Mouse (Mus musculus) kidney, embryonic 15.5 days (tissue): ENCODE data around the gene Plppr5. TPM values are rescaled to one million over a fixed set of nuclear protein-coding genes. Genes with fewer than 3 reads are reported as not detected.

Source experiments
- ATAC-seq: fragments of 200-750 bp; cut with Nextera tagmentation; replicated peaks from 2 replicates; pipeline ENCODE4 v1.8.0; 2017; ENCODE audit warnings: moderate TSS enrichment; ENCODE audit not compliant: low FRiP score
- H3K27ac ChIP-seq: fragments of 300-500 bp; sonication (generic); 2 replicates; pipeline ENCODE4 v1.5.1; 2015; ENCODE audit warnings: mild to moderate bottlenecking, inconsistent platforms
- H3K27me3 ChIP-seq: fragments of 300-500 bp; sonication (generic); 2 replicates; pipeline ENCODE4 v1.6.1; 2015; ENCODE audit warnings: inconsistent platforms
- H3K36me3 ChIP-seq: fragments of 300-500 bp; sonication (generic); 2 replicates; pipeline ENCODE4 v1.6.1; 2015; ENCODE audit warnings: inconsistent platforms
- H3K4me1 ChIP-seq: fragments of 300-500 bp; sonication (generic); 2 replicates; pipeline ENCODE4 v1.6.1; 2015; ENCODE audit warnings: inconsistent platforms
- H3K4me2 ChIP-seq: fragments of 300-500 bp; sonication (generic); 2 replicates; pipeline ENCODE4 v1.6.1; 2015; ENCODE audit warnings: moderate library complexity, mild to moderate bottlenecking, inconsistent platforms
- H3K4me3 ChIP-seq: fragments of 300-500 bp; sonication (generic); replicated peaks from 2 replicates; pipeline ENCODE4 v1.5.1; 2015; ENCODE audit warnings: mild to moderate bottlenecking, inconsistent platforms
- H3K9ac ChIP-seq: fragments of 300-500 bp; sonication (generic); 2 replicates; pipeline ENCODE4 v1.6.1; 2015; ENCODE audit warnings: mild to moderate bottlenecking, inconsistent platforms
- H3K9me3 ChIP-seq: fragments of 300-500 bp; sonication (generic); replicated peaks from 2 replicates; pipeline ENCODE4 v1.6.1; 2016; ENCODE audit warnings: inconsistent platforms
- WGBS: fragments of 180-500 bp; shearing (Covaris S2); methylation state at CpG from one replicate; pipeline ENCODE4 v1.1.7; 2015; ENCODE audit warnings: mixed read lengths; 5-methylcytosine and 5-hydroxymethylcytosine counted together
- polyA plus RNA-seq: library from polyadenylated mRNA; unstranded; fragments of >200 nt; fragmentation: Nextera tagmentation; extraction: Ambion mirVana; gene quantifications from 2 replicates; pipeline ENCODE4 v1.2.1, GENCODE M21; 2015

The Plppr5 gene
- 0.27 and 0.28 TPM in 2 replicates for polyA plus RNA-seq

DNA sequence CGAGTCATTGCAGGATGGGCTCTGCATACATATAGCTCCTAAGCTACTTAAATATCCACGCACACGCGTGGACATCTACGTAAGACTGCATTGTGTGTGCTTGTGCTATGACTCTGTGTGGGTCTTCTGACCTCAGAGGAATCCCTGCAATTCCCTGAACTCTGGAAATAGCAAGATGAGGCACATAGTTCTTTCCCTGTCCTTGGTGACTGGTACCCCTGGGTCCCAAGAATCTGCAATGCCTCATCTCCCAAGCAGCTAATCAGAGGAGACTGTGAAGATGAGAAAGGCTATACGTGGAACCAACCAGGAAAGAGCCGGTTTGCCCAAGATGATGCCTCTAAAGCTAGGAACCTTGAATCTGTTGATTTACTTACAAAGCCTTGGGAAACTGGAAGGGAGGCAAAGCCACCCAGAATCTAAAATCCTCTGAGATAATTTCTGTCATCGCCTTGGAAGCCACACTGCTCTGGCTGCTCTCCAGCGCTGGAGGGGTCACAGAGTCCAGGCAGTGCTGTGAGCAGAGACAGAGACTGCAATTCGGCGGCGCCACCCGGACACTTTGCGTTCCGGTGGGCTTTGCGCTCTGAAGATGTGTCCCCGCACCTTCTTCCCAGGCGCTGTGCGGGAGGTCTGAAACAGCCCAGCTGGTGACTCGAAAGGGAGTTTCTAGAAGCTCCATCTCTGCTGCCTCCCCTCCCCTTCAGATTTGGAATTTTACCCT is at the start of gene Plppr5:
TSS of gene Plppr5 (plus strand) at position 308 of the 724 bp plus-strand sequence.
- peak; percentile 47; the same call in 1 of the 2 replicates for ATAC-seq
- Histone ChIP-seq H3K4me3 (peak within 1 kb of the TSS; percentile 49), H3K9me3 (no peaks in the 10 kb centered on the region), H3K9ac (peak within 1 kb of the TSS; percentile 4; the same call in 1 of the 2 replicates), H3K36me3 (no peaks in the 10 kb centered on the region), H3K4me2 (peak within 1 kb of the TSS; percentile 97), H3K27ac (no peak within 1 kb of the TSS), H3K27me3 (peaks cover 51% of the 10 kb centered on the region), H3K4me1 (peaks cover 12% of the 10 kb centered on the region)
- 23% methylated on average over 20 of the region's 20 CpGs for WGBS

DNA sequence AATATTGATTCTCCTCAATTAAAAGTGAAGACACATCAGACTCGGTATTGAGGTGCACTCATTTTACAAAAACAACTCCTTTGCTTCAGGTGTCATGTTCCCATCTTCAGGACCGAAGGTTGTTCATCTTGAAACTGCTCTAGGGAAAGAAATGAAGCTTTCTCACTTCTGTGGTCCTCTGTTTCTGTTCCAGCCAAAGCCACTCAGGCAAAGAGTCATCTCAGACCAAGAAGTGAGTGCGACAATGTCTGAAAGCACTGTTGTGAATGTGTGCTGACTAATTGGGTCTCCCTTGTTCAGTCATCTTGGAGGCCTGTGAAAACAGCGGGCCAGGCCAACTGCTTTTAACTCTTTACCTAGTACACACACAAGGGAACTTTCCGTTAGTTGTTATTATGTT is 24.7 kb upstream of the Plppr5 start:
- 77% methylated on average over 5 of the region's 5 CpGs for WGBS
- Histone ChIP-seq H3K9ac (no peak overlapping the region), H3K4me1 (no peaks in the 10 kb centered on the region), H3K36me3 (no peaks in the 10 kb centered on the region), H3K27ac (no peak overlapping the region), H3K4me3 (no peak overlapping the region), H3K9me3 (no peaks in the 10 kb centered on the region), H3K27me3 (no peaks in the 10 kb centered on the region), H3K4me2 (no peak overlapping the region)
- no peak for ATAC-seq

DNA sequence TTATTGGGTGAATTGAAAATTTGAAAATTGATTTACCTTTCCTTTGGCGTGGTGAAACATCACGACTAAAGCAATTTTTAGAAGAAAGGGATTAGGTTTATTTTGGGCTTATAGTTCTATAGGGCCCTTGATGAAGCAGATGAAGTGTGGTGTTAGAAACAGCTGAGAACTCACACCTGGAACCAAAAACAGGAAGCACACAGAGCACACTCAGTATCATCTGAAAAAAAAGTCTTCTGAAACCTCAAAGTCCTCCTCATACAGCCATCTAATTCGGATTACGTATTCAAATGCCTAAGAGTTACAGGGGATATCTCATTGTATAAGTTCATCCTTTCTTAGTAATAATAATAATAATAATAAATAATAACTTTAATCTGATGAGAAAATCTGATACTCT is 24.1 kb upstream of the Plppr5 start:
- ATAC-seq = no peak
- H3K4me3 ChIP-seq = no peak overlapping the region
- 91% methylated on average over 4 of the region's 4 CpGs for WGBS
- no peaks in the 10 kb centered on the region for H3K27me3 ChIP-seq
- H3K9ac ChIP-seq = no peak overlapping the region
- H3K4me1 ChIP-seq = no peaks in the 10 kb centered on the region
- no peak overlapping the region for H3K4me2 ChIP-seq
- H3K36me3 ChIP-seq = no peaks in the 10 kb centered on the region
- no peak overlapping the region for H3K27ac ChIP-seq
- no peaks in the 10 kb centered on the region for H3K9me3 ChIP-seq

DNA sequence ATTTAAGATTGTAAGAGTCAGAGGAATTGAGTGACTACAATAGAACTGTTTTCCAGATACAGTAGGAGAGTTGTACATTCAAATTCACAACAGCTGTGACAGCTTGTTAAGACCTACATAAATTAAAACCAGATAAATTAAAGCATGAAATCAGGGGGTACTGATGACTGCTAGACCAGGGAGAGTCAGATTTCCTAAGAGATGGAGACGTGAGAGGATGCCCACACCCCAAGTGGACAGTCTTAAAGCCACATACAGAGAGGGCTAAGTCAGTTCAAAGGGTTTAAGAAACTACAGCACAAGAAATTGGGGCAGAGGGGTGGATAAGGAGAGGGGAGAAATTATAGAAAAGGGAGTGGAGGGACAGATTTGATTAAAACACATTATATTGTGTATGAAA is 17.7 kb upstream of the Plppr5 start:
- Histone ChIP-seq H3K27me3 (no peaks in the 10 kb centered on the region), H3K27ac (no peak overlapping the region), H3K4me1 (no peaks in the 10 kb centered on the region), H3K36me3 (no peaks in the 10 kb centered on the region), H3K4me3 (no peak overlapping the region), H3K9ac (no peak overlapping the region), H3K4me2 (no peak overlapping the region), H3K9me3 (no peaks in the 10 kb centered on the region)
- WGBS = 26% methylated on average over 1 of the region's 1 CpGs
- no peak; the same call in 1 of the 2 replicates for ATAC-seq

DNA sequence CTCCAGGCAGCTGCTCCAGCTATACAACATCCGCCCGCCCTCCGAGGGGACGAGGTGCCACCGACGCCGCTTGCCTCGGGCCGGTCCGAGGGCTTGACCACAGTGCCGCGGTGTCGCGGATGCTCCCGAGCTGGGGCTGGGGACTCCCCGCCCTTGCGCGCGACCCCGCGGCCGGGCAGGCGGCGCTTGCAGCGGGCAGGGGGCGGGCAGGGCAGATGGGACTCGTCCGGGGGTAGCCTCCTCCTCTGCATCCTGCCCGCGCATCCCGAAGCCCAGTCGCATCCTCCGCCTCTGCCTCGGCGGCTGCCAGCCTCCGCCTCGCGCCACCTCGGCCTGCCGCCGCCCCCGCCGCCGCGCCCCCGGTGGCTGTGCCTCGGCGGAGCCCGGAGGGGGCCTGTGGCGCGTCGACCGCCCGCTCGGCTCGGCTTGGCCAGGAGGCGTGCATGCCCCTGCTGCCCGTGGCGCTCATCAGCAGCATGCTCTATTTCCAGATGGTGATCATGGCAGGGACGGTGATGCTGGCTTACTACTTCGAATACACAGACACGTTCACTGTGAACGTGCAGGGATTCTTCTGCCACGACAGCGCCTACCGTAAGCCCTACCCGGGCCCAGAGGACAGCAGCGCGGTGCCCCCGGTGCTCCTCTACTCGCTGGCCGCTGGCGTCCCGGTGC is 754 bp downstream of the Plppr5 start:
- Histone ChIP-seq H3K4me1 (peaks cover 12% of the 10 kb centered on the region), H3K36me3 (no peaks in the 10 kb centered on the region), H3K27me3 (peaks cover 51% of the 10 kb centered on the region), H3K4me3 (peak overlapping the region; percentile 49), H3K9ac (peak overlapping the region; percentile 4; the same call in 1 of the 2 replicates), H3K27ac (no peak overlapping the region), H3K4me2 (peak overlapping the region; percentile 97), H3K9me3 (no peaks in the 10 kb centered on the region)
- under 1% methylated on average over 67 of the region's 74 CpGs for WGBS
- ATAC-seq = peak; percentile 83

DNA sequence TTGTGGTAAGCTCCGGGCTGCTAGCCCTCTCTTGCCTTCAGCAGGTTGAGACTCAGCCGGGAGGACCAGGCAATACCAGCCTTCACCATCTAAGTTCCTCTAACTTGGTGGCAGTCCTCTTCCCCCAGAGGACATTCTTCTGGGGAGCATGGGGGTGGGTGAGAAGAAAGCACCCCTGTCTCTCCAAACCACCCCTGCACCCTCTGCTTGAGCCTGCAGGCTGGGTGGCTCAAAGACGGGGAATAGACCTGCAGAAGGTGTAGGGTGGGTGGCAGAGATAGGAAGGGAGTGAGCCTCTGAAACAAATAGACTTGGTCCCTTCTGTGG is 1.3 kb downstream of the Plppr5 start:
- 0 out of 2 replicates have a peak overlapping the region, but pooled peaks have one; percentile 4 for H3K9ac ChIP-seq
- peak overlapping the region; percentile 97 for H3K4me2 ChIP-seq

DNA sequence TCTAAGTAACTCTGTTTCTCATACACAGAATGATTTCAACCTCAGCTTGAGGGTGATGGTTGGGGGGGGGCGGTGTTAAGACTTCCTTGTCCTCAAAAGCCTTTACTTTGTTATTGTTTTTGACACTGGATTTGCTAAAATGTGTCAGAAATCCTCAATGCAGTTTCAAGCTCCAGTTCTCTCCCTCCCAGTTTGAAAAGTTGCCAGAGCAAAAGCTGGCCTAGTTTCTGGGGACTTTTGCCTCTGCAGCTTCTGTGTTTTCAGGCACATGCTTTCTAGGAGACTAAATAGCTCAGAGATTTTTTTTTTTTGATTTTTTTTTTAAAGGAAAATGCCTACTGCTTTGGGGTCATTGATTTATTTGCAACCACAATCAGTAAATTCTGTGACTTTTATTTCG is 2.7 kb downstream of the Plppr5 start:
- no peak overlapping the region for H3K4me3 ChIP-seq
- no peak overlapping the region for H3K4me2 ChIP-seq
- H3K9ac ChIP-seq = no peak overlapping the region
- H3K9me3 ChIP-seq = no peaks in the 10 kb centered on the region
- H3K36me3 ChIP-seq = no peaks in the 10 kb centered on the region
- no peak for ATAC-seq
- peaks cover 51% of the 10 kb centered on the region for H3K27me3 ChIP-seq
- WGBS = 91% methylated on average over 2 of the region's 2 CpGs
- no peak overlapping the region for H3K27ac ChIP-seq
- H3K4me1 ChIP-seq = peaks cover 12% of the 10 kb centered on the region

More for the DNA sequence above, 1.3 kb downstream of the Plppr5 start:
- H3K27me3 ChIP-seq = peaks cover 51% of the 10 kb centered on the region
- no peaks in the 10 kb centered on the region for H3K36me3 ChIP-seq
- no peak overlapping the region for H3K27ac ChIP-seq
- no peaks in the 10 kb centered on the region for H3K9me3 ChIP-seq
- 15% methylated on average over 3 of the region's 3 CpGs for WGBS
- H3K4me3 ChIP-seq = peak overlapping the region; percentile 49
- H3K4me1 ChIP-seq = peaks cover 12% of the 10 kb centered on the region
- ATAC-seq = 0 out of 2 replicates have a peak, but pooled peaks have one; percentile 2

DNA sequence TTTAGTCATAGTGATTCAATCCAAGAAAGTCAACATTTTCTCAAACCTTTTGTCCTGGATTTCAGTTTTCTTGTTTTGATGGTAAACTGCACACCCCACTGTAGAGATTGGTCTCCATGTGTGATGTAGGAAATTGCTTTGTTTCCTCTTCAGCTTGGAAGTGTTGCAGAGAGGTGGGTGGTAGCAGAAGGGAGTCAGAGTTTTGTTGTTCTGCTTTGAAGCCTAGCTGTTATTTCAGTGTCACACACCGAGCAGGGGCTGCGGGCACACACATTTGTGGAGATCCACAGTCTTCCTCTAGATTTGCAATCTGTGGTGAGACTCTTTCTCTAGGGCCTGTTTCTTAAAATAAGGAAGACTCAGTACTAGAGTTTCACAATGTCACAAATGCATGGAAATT is 8.0 kb downstream of the Plppr5 start:
- ATAC-seq = no peak
- Histone ChIP-seq H3K27ac (no peak overlapping the region), H3K4me1 (no peaks in the 10 kb centered on the region), H3K4me2 (no peak overlapping the region), H3K9me3 (no peaks in the 10 kb centered on the region), H3K36me3 (no peaks in the 10 kb centered on the region), H3K9ac (no peak overlapping the region), H3K27me3 (peaks cover 7% of the 10 kb centered on the region; the same call in 1 of the 2 replicates), H3K4me3 (no peak overlapping the region)
- WGBS = 70% methylated on average over 2 of the region's 2 CpGs

DNA sequence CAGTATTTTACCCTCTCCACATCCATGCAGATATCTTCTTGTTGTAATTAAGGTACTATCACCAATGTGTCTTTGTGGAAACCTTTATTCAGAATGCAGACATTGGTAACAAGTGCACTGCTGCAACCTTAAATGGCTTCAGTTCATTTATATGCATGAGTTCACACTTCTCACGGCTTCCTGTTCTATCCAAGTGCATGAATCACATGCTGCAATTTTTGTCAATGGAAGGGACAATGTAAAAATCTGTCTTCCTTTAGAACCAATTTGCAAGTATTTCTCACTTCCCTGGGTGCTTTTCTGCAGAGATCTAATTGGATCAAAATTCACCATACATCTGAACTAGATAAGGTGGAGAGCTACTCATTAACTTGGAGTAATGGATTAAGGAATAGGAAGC is 27.8 kb downstream of the Plppr5 start:
- ATAC-seq = no peak
- Histone ChIP-seq H3K36me3 (no peaks in the 10 kb centered on the region), H3K4me3 (no peak overlapping the region), H3K4me2 (no peak overlapping the region), H3K9ac (no peak overlapping the region), H3K9me3 (no peaks in the 10 kb centered on the region), H3K27me3 (no peaks in the 10 kb centered on the region), H3K4me1 (no peaks in the 10 kb centered on the region), H3K27ac (no peak overlapping the region)
- 62% methylated on average over 1 of the region's 1 CpGs for WGBS

DNA sequence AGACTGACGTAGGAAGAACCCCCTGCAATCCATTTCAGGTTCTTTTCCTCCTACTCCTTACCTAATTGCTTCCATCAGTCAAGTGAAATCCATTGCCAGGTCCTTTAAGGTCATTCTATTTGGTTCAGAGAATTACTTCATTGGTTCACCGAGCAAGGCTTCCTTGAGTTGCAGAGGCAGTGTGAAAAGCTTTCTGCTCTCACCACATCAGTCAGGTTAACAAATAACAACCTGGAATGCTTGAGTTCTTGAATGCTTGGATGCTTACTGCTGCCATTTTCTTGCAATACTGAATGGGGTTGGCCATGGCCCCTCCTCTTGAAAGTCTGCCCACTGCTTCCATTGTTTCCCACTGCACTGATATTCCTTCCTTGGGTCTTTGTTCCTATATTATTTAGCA is 28.8 kb downstream of the Plppr5 start:
- ATAC-seq = peak; percentile 81
- no peak overlapping the region for H3K4me3 ChIP-seq
- WGBS = 41% methylated on average over 2 of the region's 2 CpGs

DNA sequence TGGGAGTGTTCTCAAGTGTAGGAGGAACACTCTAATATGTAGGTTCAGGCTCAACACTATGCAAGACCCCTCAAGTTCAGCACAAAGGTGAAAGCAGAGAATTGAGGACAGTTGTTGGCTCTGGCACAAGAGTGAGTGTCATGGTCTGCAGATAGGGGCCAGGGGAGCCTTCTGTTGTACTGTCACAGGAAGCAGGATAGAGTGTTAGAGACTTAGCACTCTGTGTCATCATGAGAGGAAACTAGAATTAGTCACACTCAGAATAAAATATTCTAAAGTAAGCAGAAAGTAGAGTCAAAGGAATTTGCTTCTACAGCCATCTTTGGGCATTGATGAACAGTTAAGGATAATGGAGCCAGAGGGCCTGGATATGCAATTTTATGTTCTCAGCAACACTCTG is 31.7 kb downstream of the Plppr5 start:
- Histone ChIP-seq H3K27me3 (no peaks in the 10 kb centered on the region), H3K27ac (no peak overlapping the region), H3K36me3 (no peaks in the 10 kb centered on the region), H3K4me1 (no peaks in the 10 kb centered on the region), H3K9me3 (no peaks in the 10 kb centered on the region), H3K4me2 (no peak overlapping the region), H3K9ac (no peak overlapping the region), H3K4me3 (no peak overlapping the region)
- ATAC-seq = no peak

More for the DNA sequence above, 28.8 kb downstream of the Plppr5 start:
- Histone ChIP-seq H3K9me3 (no peaks in the 10 kb centered on the region), H3K4me2 (no peak overlapping the region), H3K27me3 (no peaks in the 10 kb centered on the region), H3K36me3 (no peaks in the 10 kb centered on the region), H3K9ac (no peak overlapping the region), H3K4me1 (no peaks in the 10 kb centered on the region), H3K27ac (no peak overlapping the region)

DNA sequence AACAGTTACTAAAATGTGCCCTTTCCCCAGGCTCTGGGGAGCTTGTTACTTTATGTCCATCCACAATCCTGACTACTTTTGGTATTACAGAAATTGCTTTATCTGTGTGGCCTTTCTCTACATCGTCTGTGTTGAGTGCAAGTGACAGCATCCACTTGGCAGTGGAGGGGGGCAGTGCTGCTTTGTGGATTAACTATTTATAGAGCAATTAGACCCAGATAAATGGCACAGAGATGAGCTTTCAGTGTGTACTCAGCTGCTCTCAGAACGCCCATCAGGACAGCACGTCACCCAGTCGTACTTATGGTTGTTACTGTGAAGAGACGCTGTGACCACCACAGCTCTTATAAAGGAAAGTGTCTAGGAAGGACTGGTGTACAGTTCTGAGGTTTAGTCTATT is 36.8 kb downstream of the Plppr5 start:
- Histone ChIP-seq H3K27ac (no peak overlapping the region), H3K9me3 (no peaks in the 10 kb centered on the region), H3K4me2 (no peak overlapping the region), H3K4me3 (no peak overlapping the region), H3K9ac (no peak overlapping the region), H3K36me3 (no peaks in the 10 kb centered on the region), H3K27me3 (no peaks in the 10 kb centered on the region), H3K4me1 (no peaks in the 10 kb centered on the region)
- WGBS = 67% methylated on average over 5 of the region's 5 CpGs
- ATAC-seq = no peak
